Mouse (Mus musculus): Measurements from ENCODE around the gene Mthfd1l. TPM values are rescaled to one million over a fixed set of nuclear protein-coding genes. Genes with fewer than 3 reads are reported as not detected.

The Mthfd1l gene
- polyA plus RNA-seq, 1 experiment from 2014 or later = 13.7 TPM

- Histone ChIP-seq H3K27ac (no peak overlapping the region), H3K4me3 (replicated peaks) (no peak overlapping the region), H3K4me2 (no peak overlapping the region), H3K9me3 (0 out of 2 replicates have a peak, but pooled peaks cover under 1% of the 10 kb centered on the region), H3K4me1 (replicated peaks) (peaks cover 7% of the 10 kb centered on the region; the same call in 1 of the 2 replicates), H3K36me3 (no peaks in the 10 kb centered on the region), H3K27me3 (no peaks in the 10 kb centered on the region), H3K9ac (replicated peaks) (no peak overlapping the region)
- no peak for ATAC-seq (ENCODE audit: insufficient number of reproducible peaks, insufficient read depth, low FRiP score, low TSS enrichment, low read depth)
- WGBS = 82% methylated on average over 8 of the region's 8 CpGs
These were observed 186.7 kb downstream of the Mthfd1l start for GRCm38 (mm10) chr10:4159541-4160090.

GRCm38 (mm10) chr10:4160242-4160785 is 187.4 kb downstream of the Mthfd1l start:
- WGBS = 75% methylated on average over 13 of the region's 13 CpGs
- no peak overlapping the region for H3K9ac ChIP-seq (replicated peaks)
- H3K36me3 ChIP-seq = no peaks in the 10 kb centered on the region
- peaks cover 7% of the 10 kb centered on the region; the same call in 1 of the 2 replicates for H3K4me1 ChIP-seq (replicated peaks)
- no peak overlapping the region for H3K4me3 ChIP-seq (replicated peaks)
- no peak for ATAC-seq (ENCODE audit: insufficient number of reproducible peaks, insufficient read depth, low FRiP score, low TSS enrichment, low read depth)
- no peak overlapping the region for H3K27ac ChIP-seq
- peaks cover 6% of the 10 kb centered on the region; the same call in 1 of the 2 replicates for H3K9me3 ChIP-seq
- no peak overlapping the region for H3K4me2 ChIP-seq
- no peaks in the 10 kb centered on the region for H3K27me3 ChIP-seq

GRCm38 (mm10) chr10:4162049-4162448 is 189.1 kb downstream of the Mthfd1l start:
- no peak overlapping the region for H3K4me3 ChIP-seq (replicated peaks)
- H3K27me3 ChIP-seq = no peaks in the 10 kb centered on the region
- H3K9me3 ChIP-seq = peaks cover 6% of the 10 kb centered on the region; the same call in 1 of the 2 replicates
- H3K27ac ChIP-seq = no peak overlapping the region
- H3K4me1 ChIP-seq (replicated peaks) = peaks cover 7% of the 10 kb centered on the region; the same call in 1 of the 2 replicates
- no peak overlapping the region for H3K4me2 ChIP-seq
- no peak for ATAC-seq (ENCODE audit: insufficient number of reproducible peaks, insufficient read depth, low FRiP score, low TSS enrichment, low read depth)
- WGBS = 80% methylated on average over 2 of the region's 2 CpGs
- no peaks in the 10 kb centered on the region for H3K36me3 ChIP-seq
- H3K9ac ChIP-seq (replicated peaks) = no peak overlapping the region

- H3K27ac ChIP-seq = no peak overlapping the region
- H3K27me3 ChIP-seq = no peaks in the 10 kb centered on the region
- H3K36me3 ChIP-seq = no peaks in the 10 kb centered on the region
- H3K4me3 ChIP-seq (replicated peaks) = no peak overlapping the region
- peaks cover 6% of the 10 kb centered on the region; the same call in 1 of the 2 replicates for H3K9me3 ChIP-seq
- no peak overlapping the region for H3K4me2 ChIP-seq
- no peak overlapping the region for H3K9ac ChIP-seq (replicated peaks)
- ATAC-seq (ENCODE audit: insufficient number of reproducible peaks, insufficient read depth, low FRiP score, low TSS enrichment, low read depth) = no peak
- WGBS = 84% methylated on average over 3 of the region's 3 CpGs
- H3K4me1 ChIP-seq (replicated peaks) = peaks cover 7% of the 10 kb centered on the region; the same call in 1 of the 2 replicates
These were observed 190.1 kb downstream of the Mthfd1l start for GRCm38 (mm10) chr10:4162976-4163375.

- peaks cover 7% of the 10 kb centered on the region; the same call in 1 of the 2 replicates for H3K4me1 ChIP-seq (replicated peaks)
- 88% methylated on average over 9 of the region's 9 CpGs for WGBS
- no peak overlapping the region for H3K4me2 ChIP-seq
- H3K9ac ChIP-seq (replicated peaks) = no peak overlapping the region
- H3K27me3 ChIP-seq = no peaks in the 10 kb centered on the region
- peaks cover 6% of the 10 kb centered on the region; the same call in 1 of the 2 replicates for H3K9me3 ChIP-seq
- no peak overlapping the region for H3K4me3 ChIP-seq (replicated peaks)
- no peak for ATAC-seq (ENCODE audit: insufficient number of reproducible peaks, insufficient read depth, low FRiP score, low TSS enrichment, low read depth)
- no peaks in the 10 kb centered on the region for H3K36me3 ChIP-seq
- H3K27ac ChIP-seq = no peak overlapping the region
These were observed 191.8 kb downstream of the Mthfd1l start for GRCm38 (mm10) chr10:4164681-4165080.

- H3K4me3 ChIP-seq (replicated peaks) = no peak overlapping the region
- H3K27me3 ChIP-seq = no peaks in the 10 kb centered on the region
- no peak overlapping the region for H3K9ac ChIP-seq (replicated peaks)
- H3K9me3 ChIP-seq = peaks cover 6% of the 10 kb centered on the region; the same call in 1 of the 2 replicates
- H3K4me2 ChIP-seq = no peak overlapping the region
- WGBS = 23% methylated on average over 5 of the region's 5 CpGs
- H3K27ac ChIP-seq = no peak overlapping the region
- ATAC-seq (ENCODE audit: insufficient number of reproducible peaks, insufficient read depth, low FRiP score, low TSS enrichment, low read depth) = no peak
- H3K4me1 ChIP-seq (replicated peaks) = no peaks in the 10 kb centered on the region
- no peaks in the 10 kb centered on the region for H3K36me3 ChIP-seq
These were observed 195.4 kb downstream of the Mthfd1l start for GRCm38 (mm10) chr10:4168222-4168798.

GRCm38 (mm10) chr10:4174229-4174628 is 201.3 kb downstream of the Mthfd1l start:
- Histone ChIP-seq H3K4me2 (no peak overlapping the region), H3K27me3 (no peaks in the 10 kb centered on the region), H3K9me3 (no peaks in the 10 kb centered on the region), H3K4me1 (replicated peaks) (no peaks in the 10 kb centered on the region), H3K36me3 (no peaks in the 10 kb centered on the region), H3K4me3 (replicated peaks) (no peak overlapping the region), H3K27ac (no peak overlapping the region), H3K9ac (replicated peaks) (no peak overlapping the region)
- ATAC-seq (ENCODE audit: insufficient number of reproducible peaks, insufficient read depth, low FRiP score, low TSS enrichment, low read depth) = no peak
- WGBS = 85% methylated on average over 5 of the region's 5 CpGs

- H3K27ac ChIP-seq = no peak overlapping the region
- WGBS = 89% methylated on average over 3 of the region's 3 CpGs
- H3K27me3 ChIP-seq = no peaks in the 10 kb centered on the region
- no peaks in the 10 kb centered on the region for H3K36me3 ChIP-seq
- H3K9ac ChIP-seq (replicated peaks) = no peak overlapping the region
- H3K4me2 ChIP-seq = no peak overlapping the region
- ATAC-seq (ENCODE audit: insufficient number of reproducible peaks, insufficient read depth, low FRiP score, low TSS enrichment, low read depth) = no peak
- H3K9me3 ChIP-seq = no peaks in the 10 kb centered on the region
- H3K4me3 ChIP-seq (replicated peaks) = no peak overlapping the region
- H3K4me1 ChIP-seq (replicated peaks) = no peaks in the 10 kb centered on the region
These were observed 201.8 kb downstream of the Mthfd1l start for GRCm38 (mm10) chr10:4174717-4175116.

GRCm38 (mm10) chr10:4177285-4177684 is 204.4 kb downstream of the Mthfd1l start:
- Histone ChIP-seq H3K4me3 (replicated peaks) (no peak overlapping the region), H3K27me3 (no peaks in the 10 kb centered on the region)

GRCm38 (mm10) chr10:4179049-4179790 is 206.3 kb downstream of the Mthfd1l start:
- H3K9me3 ChIP-seq = no peaks in the 10 kb centered on the region
- H3K4me3 ChIP-seq (replicated peaks) = no peak overlapping the region
- no peak overlapping the region for H3K27ac ChIP-seq
- 86% methylated on average over 7 of the region's 7 CpGs for WGBS
- no peaks in the 10 kb centered on the region for H3K27me3 ChIP-seq
- H3K4me1 ChIP-seq (replicated peaks) = no peaks in the 10 kb centered on the region
- H3K4me2 ChIP-seq = no peak overlapping the region
- H3K36me3 ChIP-seq = no peaks in the 10 kb centered on the region
- no peak overlapping the region for H3K9ac ChIP-seq (replicated peaks)
- ATAC-seq (ENCODE audit: insufficient number of reproducible peaks, insufficient read depth, low FRiP score, low TSS enrichment, low read depth) = no peak

More at GRCm38 (mm10) chr10:4177285-4177684, 204.4 kb downstream of the Mthfd1l start:
- ATAC-seq (ENCODE audit: insufficient number of reproducible peaks, insufficient read depth, low FRiP score, low TSS enrichment, low read depth) = no peak
- Histone ChIP-seq H3K9ac (replicated peaks) (no peak overlapping the region), H3K4me2 (no peak overlapping the region), H3K36me3 (no peaks in the 10 kb centered on the region), H3K4me1 (replicated peaks) (no peaks in the 10 kb centered on the region), H3K27ac (no peak overlapping the region), H3K9me3 (no peaks in the 10 kb centered on the region)
- 74% methylated on average over 4 of the region's 4 CpGs for WGBS

- Histone ChIP-seq H3K4me1 (replicated peaks) (no peaks in the 10 kb centered on the region), H3K27ac (no peak overlapping the region), H3K36me3 (no peaks in the 10 kb centered on the region), H3K27me3 (no peaks in the 10 kb centered on the region), H3K9ac (replicated peaks) (no peak overlapping the region), H3K4me2 (no peak overlapping the region), H3K4me3 (replicated peaks) (no peak overlapping the region), H3K9me3 (no peaks in the 10 kb centered on the region)
- ATAC-seq (ENCODE audit: insufficient number of reproducible peaks, insufficient read depth, low FRiP score, low TSS enrichment, low read depth) = no peak
- WGBS = 65% methylated on average over 1 of the region's 1 CpGs
These were observed 209.0 kb downstream of the Mthfd1l start for GRCm38 (mm10) chr10:4181953-4182352.

All from limb, embryonic 12.5 days (tissue).